Mouse (Mus musculus) CH12.LX (cell line): ENCODE results near the gene Mphosph6.

Source experiments
- CTCF ChIP-seq, 2 experiments: IDR thresholded peaks in 1 of 2; conservative IDR thresholded peaks in 1 of 2; 2 replicates each; pipeline ENCODE4 v1.5.1; 2011 to 2012; ENCODE audit warnings: low read depth in 2 of 2, low read length in 2 of 2, improper control_type of control experiment in 1 of 2, inconsistent platforms in 1 of 2, mild to moderate bottlenecking in 1 of 2, moderate library complexity in 1 of 2
- E2F4 ChIP-seq: IDR thresholded peaks from 2 replicates; pipeline ENCODE4 v1.6.1; 2011; ENCODE audit warnings: low read depth, low read length, improper control_type of control experiment; ENCODE audit not compliant: insufficient replicate concordance
- HCFC1 ChIP-seq: IDR thresholded peaks from 2 replicates; pipeline ENCODE4 v1.6.1; 2012; ENCODE audit warnings: low read depth, mild to moderate bottlenecking, inconsistent platforms, low read length, improper control_type of control experiment
- NRF1 ChIP-seq: IDR thresholded peaks from 2 replicates; pipeline ENCODE4 v1.6.1; 2014; ENCODE audit warnings: low read depth, mild to moderate bottlenecking, inconsistent platforms, low read length, improper control_type of control experiment, moderate library complexity
- POLR2A ChIP-seq: IDR thresholded peaks from 2 replicates; pipeline ENCODE4 v1.6.1; 2011; ENCODE audit warnings: low read depth, mild to moderate bottlenecking, improper control_type of control experiment, low read length
- RAD21 ChIP-seq: IDR thresholded peaks from 2 replicates; pipeline ENCODE4 v1.6.1; 2011; ENCODE audit warnings: low read depth, mild to moderate bottlenecking, low read length, improper control_type of control experiment, moderate library complexity
- TBP ChIP-seq: conservative IDR thresholded peaks from 2 replicates; pipeline ENCODE4 v1.6.1; 2011; ENCODE audit warnings: low read depth, low read length, improper control_type of control experiment
- TCF12 ChIP-seq: IDR thresholded peaks from 2 replicates; pipeline ENCODE4 v1.6.1; 2014; ENCODE audit warnings: low read depth, mild to moderate bottlenecking, inconsistent platforms, low read length, improper control_type of control experiment
- USF2 ChIP-seq: conservative IDR thresholded peaks from 2 replicates; pipeline ENCODE4 v1.6.1; 2011; ENCODE audit warnings: low read depth, low read length, improper control_type of control experiment
- ZC3H11A ChIP-seq: IDR thresholded peaks from 2 replicates; pipeline ENCODE4 v1.6.1; 2012; ENCODE audit warnings: low read depth, mild to moderate bottlenecking, inconsistent platforms, low read length, improper control_type of control experiment

GRCm38 (mm10) chr8:117843694-117844093 is 42.0 kb upstream of the Mphosph6 start:
- TF ChIP-seq NRF1, result no peak
- TF ChIP-seq USF2, result no peak
- TF ChIP-seq E2F4, result no peak
- TF ChIP-seq CTCF (conservative IDR thresholded peaks at IDR 0.05 in 1 of 2, IDR thresholded peaks at IDR 0.05 in 1 of 2; ENCODE audit: low read depth in 2 of 2, low read length in 2 of 2), result peak in 1 of 2 experiments; percentile 34; a peak in 2 of 4 replicates
- TF ChIP-seq TCF12, result no peak
- TF ChIP-seq ZC3H11A, result no peak
- no peak for TF ChIP-seq TBP
- no peak for TF ChIP-seq POLR2A
- no peak; the same call in 1 of the 2 replicates for TF ChIP-seq RAD21
- no peak for TF ChIP-seq HCFC1
